Mouse (Mus musculus) gastrocnemius, adult 8-10 months (tissue): ENCODE measurements around the gene Sept12. TPM values are rescaled to one million over a fixed set of nuclear protein-coding genes. Genes with fewer than 3 reads are reported as not detected.
A peak's percentile ranks its signal among the peaks of the same experiment; 100 is the strongest.

Experiments
- DNase-seq, 2 experiments: peaks; one replicate each; pipeline ENCODE4 v3.0.0; 2022; ENCODE audit warnings: low spot score in 2 of 2
- total RNA-seq, 4 experiments: library from RNA; stranded (reverse); gene quantifications; 2 replicates each; pipeline ENCODE4 v1.2.4; 2022

Gene Sept12
- total RNA-seq: not detected

GRCm38 (mm10) chr16:4997553-4997952 is at the start of gene Sept12:
TSS of gene Sept12 (minus strand) at chr16:4997852.
- DNase-seq: no peak

GRCm38 (mm10) chr16:5045322-5045721 is 47.7 kb upstream of the Sept12 start:
- DNase-seq: no peak

GRCm38 (mm10) chr16:5036649-5037234 is 39.1 kb upstream of the Sept12 start:
- DNase-seq: no peak

- DNase-seq: no peak
These were observed 37.9 kb upstream of the Sept12 start for GRCm38 (mm10) chr16:5035591-5035990.

GRCm38 (mm10) chr16:5029847-5030246 is 32.2 kb upstream of the Sept12 start:
- no peak for DNase-seq

- no peak for DNase-seq
These were observed 26.4 kb upstream of the Sept12 start for GRCm38 (mm10) chr16:5024021-5024420.

GRCm38 (mm10) chr16:5014578-5014977 is 16.9 kb upstream of the Sept12 start:
- DNase-seq: no peak

- DNase-seq: peak; percentile 97 to 99
These were observed 15.6 kb upstream of the Sept12 start, which contains the start of gene Rogdi for GRCm38 (mm10) chr16:5013054-5013838. TSS of gene Rogdi (minus strand) at chr16:5013553.

- no peak for DNase-seq
These were observed 14.7 kb upstream of the Sept12 start for GRCm38 (mm10) chr16:5012036-5013005.

GRCm38 (mm10) chr16:5011285-5011684 is 13.6 kb upstream of the Sept12 start:
- DNase-seq: no peak

- no peak for DNase-seq
These were observed 12.8 kb upstream of the Sept12 start for GRCm38 (mm10) chr16:5010371-5010935.

GRCm38 (mm10) chr16:5008076-5008475 is 10.4 kb upstream of the Sept12 start:
- no peak for DNase-seq

- no peak for DNase-seq
These were observed 9.8 kb upstream of the Sept12 start for GRCm38 (mm10) chr16:5007492-5007891.

- no peak for DNase-seq
These were observed 9.4 kb upstream of the Sept12 start, which contains the start of gene Smim22 for GRCm38 (mm10) chr16:5007067-5007466. TSS of gene Smim22 (plus strand) at chr16:5007288.

GRCm38 (mm10) chr16:5000611-5001010 is 3.0 kb upstream of the Sept12 start:
- DNase-seq: no peak

GRCm38 (mm10) chr16:4998984-4999383 is 1.3 kb upstream of the Sept12 start:
- no peak for DNase-seq

GRCm38 (mm10) chr16:4993276-4993675 is 4.4 kb downstream of the Sept12 start:
- DNase-seq: no peak

GRCm38 (mm10) chr16:4984717-4985116 is 12.9 kb downstream of the Sept12 start:
- DNase-seq: no peak

GRCm38 (mm10) chr16:4979755-4980380 is 17.8 kb downstream of the Sept12 start:
- DNase-seq: no peak

GRCm38 (mm10) chr16:4978275-4979051 is 19.2 kb downstream of the Sept12 start:
- DNase-seq: no peak
